29 mouse cellular contexts compared by ENCODE assay signal in genomic region chr19:41047437-41048186, GRCm38 (mm10). TPM values are rescaled to one million over a fixed set of nuclear protein-coding genes. Genes with fewer than 3 reads are reported as not detected.
DNase-seq lines count a peak whose midpoint lies in the region; ATAC-seq and TF ChIP-seq lines count a peak whose summit lies in the region.
"Had no signal": no experiment of that assay in that cellular context is flagged by ENCODE, and none has a peak within 500 bp of the region (broad histone marks: within the 10 kb centered on the region; RNA-seq: fewer than 3 reads in every experiment).

No protein-coding gene starts in this region.

- no peaks in the 10 kb centered on the region for H3K4me1 ChIP-seq in forebrain, postnatal 0 days (ENCODE audit: insufficient read depth)
- H3K4me1 ChIP-seq in forebrain, embryonic 10.5 days, result no peaks in the 10 kb centered on the region
- H3K4me1 ChIP-seq in thymus, adult 2 months (replicated peaks; ENCODE audit: control insufficient read depth, insufficient read depth, low read length), result 0 out of 2 replicates have a peak, but pooled peaks cover 2% of the 10 kb centered on the region
- H3K4me1 ChIP-seq: embryonic facial prominence, embryonic 12.5 days; hindbrain, embryonic 15.5 days; limb, embryonic 12.5 days had no signal

- peak overlapping the region; percentile 40; the same call in 1 of the 2 replicates for H3K27ac ChIP-seq in forebrain, postnatal 0 days (ENCODE audit: low read depth, low read length)
- H3K27ac ChIP-seq in forebrain, embryonic 10.5 days, result no peak overlapping the region
- no peak overlapping the region for H3K27ac ChIP-seq in thymus, adult 2 months (ENCODE audit: control insufficient read depth, insufficient read depth, low read length)
- H3K27ac ChIP-seq: embryonic facial prominence, embryonic 12.5 days; heart, embryonic 13.5 days; hindbrain, embryonic 15.5 days; kidney, embryonic 15.5 days; left cerebral cortex, adult 2 months; limb, embryonic 12.5 days; liver, embryonic 13.5 days; lung, embryonic 15.5 days had no signal

- ATAC-seq in forebrain, postnatal 0 days, result peak; percentile 67
- ATAC-seq in Patski, result peak; percentile 9
- ATAC-seq: intestine, postnatal 0 days had no signal

- WGBS in forebrain, postnatal 0 days, result 70% methylated on average over 9 of the region's 9 CpGs
- WGBS in forebrain, embryonic 10.5 days, result 84% methylated on average over 9 of the region's 9 CpGs
- WGBS in thymus, adult 2 months, result over 99% methylated on average over 9 of the region's 9 CpGs

- H3K36me3 ChIP-seq in forebrain, postnatal 0 days (ENCODE audit: insufficient read depth), result no peaks in the 10 kb centered on the region
- H3K36me3 ChIP-seq in forebrain, embryonic 10.5 days (replicated peaks), result no peaks in the 10 kb centered on the region
- peaks cover 93% of the 10 kb centered on the region for H3K36me3 ChIP-seq in thymus, adult 2 months (ENCODE audit: control insufficient read depth, insufficient read depth, low read length)
- H3K36me3 ChIP-seq: embryonic facial prominence, embryonic 12.5 days; heart, embryonic 13.5 days; hindbrain, embryonic 15.5 days; kidney, embryonic 15.5 days; limb, embryonic 12.5 days; liver, embryonic 13.5 days; lung, embryonic 15.5 days had no signal

- in situ Hi-C loops in Patski (cut with MboI; ENCODE audit: low pct_unique_long_range_greater_than_20kb), result no loop called here

- peak overlapping the region; percentile 13; the same call in 1 of the 2 replicates for H3K4me2 ChIP-seq in forebrain, postnatal 0 days (ENCODE audit: low read depth)
- H3K4me2 ChIP-seq: embryonic facial prominence, embryonic 12.5 days; heart, embryonic 13.5 days; hindbrain, embryonic 15.5 days; kidney, embryonic 15.5 days; limb, embryonic 12.5 days; liver, embryonic 13.5 days; lung, embryonic 15.5 days had no signal

- POLR2A ChIA-PET in Patski (lab: Charles Lee), result interaction anchor here (0.7 kb wide), 4 partner anchors 13 to 347 kb away, joined by 3 to 4 read pairs (median 3); no protein-coding TSS in a partner anchor

- no peak overlapping the region for H3K9ac ChIP-seq in forebrain, postnatal 0 days
- H3K9ac ChIP-seq: embryonic facial prominence, embryonic 12.5 days; heart, embryonic 13.5 days; hindbrain, embryonic 15.5 days; kidney, embryonic 15.5 days; limb, embryonic 12.5 days; liver, embryonic 13.5 days; lung, embryonic 15.5 days had no signal

- no peak overlapping the region for H3K4me3 ChIP-seq in forebrain, postnatal 0 days (ENCODE audit: low read depth, low read length)
- H3K4me3 ChIP-seq in forebrain, embryonic 10.5 days, result no peak overlapping the region
- H3K4me3 ChIP-seq in thymus, adult 2 months (ENCODE audit: control insufficient read depth, insufficient read depth, low read length), result no peak overlapping the region
- H3K4me3 ChIP-seq: embryonic facial prominence, embryonic 12.5 days; erythroblast, embryonic 14.5 days; heart, embryonic 13.5 days; hindbrain, embryonic 15.5 days; kidney, embryonic 15.5 days; left cerebral cortex, adult 2 months; limb, embryonic 12.5 days; liver, embryonic 13.5 days; lung, embryonic 15.5 days; myocyte had no signal

- TF ChIP-seq POLR2A in thymus, adult 2 months (IDR thresholded peaks at IDR 0.05; ENCODE audit: control insufficient read depth, extremely low read depth, insufficient read depth, low read length, poor library complexity), result no peak

- no peak for TF ChIP-seq CTCF in forebrain, postnatal 0 days (IDR thresholded peaks at IDR 0.05; ENCODE audit: low read depth)
- no peak for TF ChIP-seq CTCF in Patski (IDR thresholded peaks at IDR 0.05)
- no peak for TF ChIP-seq CTCF in thymus, adult 2 months (IDR thresholded peaks at IDR 0.05; ENCODE audit: borderline replicate concordance, control insufficient read depth, extremely low read depth, insufficient read depth, low read length, poor library complexity)

- intact Hi-C loops in left cerebral cortex, postnatal 36 days (cut with DNase I), result no loop called here

- DNase-seq in forebrain, postnatal 0 days, result peak; percentile 73
- DNase-seq in forebrain, embryonic 10.5 days (ENCODE audit: extremely low spot score, low spot score), result no peak
- DNase-seq in left cerebral cortex, postnatal 36 days (ENCODE audit: low spot score in 2 of 2), result peak; percentile 15 to 18
- DNase-seq in left cerebral cortex, adult 11 months (ENCODE audit: low spot score), result no peak
- peak; percentile 25 for DNase-seq in ES-CJ7 (ENCODE audit: low read depth, low spot score)
- DNase-seq in Patski (ENCODE audit: low read depth, low spot score), result no peak
- DNase-seq in thymus, adult 2 months, result no peak
- DNase-seq: adrenal gland, postnatal 25 days; cerebellum, adult 8-10 months; gastrocnemius, postnatal 14 days; heart, adult 18-20 months; kidney, postnatal 4 days; liver, embryonic 13.5 days; lung, postnatal 4 days; thymus, postnatal 36 days had no signal

- H3K27me3 ChIP-seq in forebrain, postnatal 0 days (ENCODE audit: insufficient read depth, low read length), result no peaks in the 10 kb centered on the region
- no peaks in the 10 kb centered on the region for H3K27me3 ChIP-seq in forebrain, embryonic 10.5 days (ENCODE audit: poor library complexity, severe bottlenecking)
- no peaks in the 10 kb centered on the region for H3K27me3 ChIP-seq in Patski
- H3K27me3 ChIP-seq in thymus, adult 2 months (ENCODE audit: control insufficient read depth, insufficient read depth, low read length), result no peaks in the 10 kb centered on the region
- H3K27me3 ChIP-seq: embryonic facial prominence, embryonic 12.5 days; heart, embryonic 13.5 days; hindbrain, embryonic 15.5 days; kidney, embryonic 15.5 days; liver, embryonic 13.5 days; lung, embryonic 15.5 days had no signal

- H3K9me3 ChIP-seq in forebrain, postnatal 0 days (ENCODE audit: low read length), result no peaks in the 10 kb centered on the region
- no peaks in the 10 kb centered on the region for H3K9me3 ChIP-seq in forebrain, embryonic 10.5 days
- H3K9me3 ChIP-seq: embryonic facial prominence, embryonic 12.5 days; heart, embryonic 13.5 days; hindbrain, embryonic 15.5 days; kidney, embryonic 15.5 days; limb, embryonic 12.5 days; liver, embryonic 13.5 days; lung, embryonic 15.5 days had no signal

- CTCF ChIA-PET in Patski (lab: Charles Lee), result interaction anchor here (1.1 to 2.0 kb wide), 2 partner anchors 11 to 14 kb away, joined by 3 to 8 read pairs; no protein-coding TSS in a partner anchor

RNA-seq across cellular contexts. Expression of gene Dntt, which starts 18.5 kb away (rescaled TPM):
- 0.10 and 0.23 TPM in 2 replicates for total RNA-seq in forebrain, postnatal 0 days (2014; rRNA removed)
- polyA plus RNA-seq in forebrain, postnatal 0 days (2015; fragmentation: Nextera tagmentation; extraction: Ambion mirVana), result 0.14 and 0.23 TPM in 2 replicates
- not detected in 2 replicates for polyA plus RNA-seq in forebrain, embryonic 10.5 days (2016; fragmentation: Nextera tagmentation; extraction: Ambion mirVana)
- total RNA-seq in left cerebral cortex, postnatal 36 days (2021), result not detected
- 0.03 TPM for polyA plus RNA-seq in Patski (2021)
- 401 and 406 TPM in 2 replicates for polyA plus RNA-seq in thymus, adult 2 months (2012; rRNA removed)
- total RNA-seq: adrenal gland, postnatal 25 days; gastrocnemius, postnatal 14 days; heart, adult 18-20 months; heart, postnatal 25 days; left cerebral cortex, adult 2 months had no signal
- polyA plus RNA-seq: C2C12; embryonic facial prominence, embryonic 12.5 days; erythroblast, embryonic 14.5 days; heart, embryonic 13.5 days; hindbrain, embryonic 15.5 days; intestine, postnatal 0 days; limb, embryonic 12.5 days; small intestine, adult 2 months had no signal

RNA-seq across cellular contexts. Expression of gene Opalin, which starts 29.3 kb away (rescaled TPM):
- total RNA-seq in forebrain, postnatal 0 days (2014; rRNA removed), result not detected in 2 replicates
- polyA plus RNA-seq in forebrain, postnatal 0 days (2015; fragmentation: Nextera tagmentation; extraction: Ambion mirVana), result not detected in 2 replicates
- not detected in 2 replicates for polyA plus RNA-seq in forebrain, embryonic 10.5 days (2016; fragmentation: Nextera tagmentation; extraction: Ambion mirVana)
- total RNA-seq in left cerebral cortex, postnatal 36 days (2021), result 10 to 100 TPM in 1 of 2 experiments, 1 to 10 TPM in 1; 7.7 to 18.0 TPM
- not detected for polyA plus RNA-seq in Patski (2021)
- polyA plus RNA-seq in thymus, adult 2 months (2012; rRNA removed), result 0.13 TPM in 1 of 2 replicates, not detected in the other
- total RNA-seq: adrenal gland, postnatal 25 days; gastrocnemius, postnatal 14 days; heart, adult 18-20 months; heart, postnatal 25 days had no signal
- polyA plus RNA-seq: C2C12; embryonic facial prominence, embryonic 12.5 days; erythroblast, embryonic 14.5 days; hindbrain, embryonic 15.5 days; intestine, postnatal 0 days; kidney, embryonic 15.5 days; limb, embryonic 12.5 days; liver, embryonic 13.5 days; lung, embryonic 15.5 days; myocyte; small intestine, adult 2 months; testis, adult 2 months had no signal

RNA-seq across cellular contexts. Expression of gene Blnk, which starts 53.3 kb away (rescaled TPM):
- total RNA-seq in forebrain, postnatal 0 days (2014; rRNA removed), result 0.08 and 1.1 TPM in 2 replicates
- polyA plus RNA-seq in forebrain, postnatal 0 days (2015; fragmentation: Nextera tagmentation; extraction: Ambion mirVana), result 1.2 and 1.8 TPM in 2 replicates
- 0.16 and 0.35 TPM in 2 replicates for polyA plus RNA-seq in forebrain, embryonic 10.5 days (2016; fragmentation: Nextera tagmentation; extraction: Ambion mirVana)
- total RNA-seq in left cerebral cortex, postnatal 36 days (2021), result 10 to 100 TPM; 10.8 to 12.6 TPM
- polyA plus RNA-seq in Patski (2021), result 78.4 TPM
- polyA plus RNA-seq in thymus, adult 2 months (2012; rRNA removed), result 8.5 and 10.9 TPM in 2 replicates
- polyA plus RNA-seq: erythroblast, embryonic 14.5 days had no signal

Comparison
In these comparisons a context has a peak if more than half of its experiments do, and no peak if none do; other contexts are left out.
1. DNase-seq: peak in forebrain, postnatal 0 days (single experiment), left cerebral cortex, postnatal 36 days (2 of 2) and ES-CJ7 (single experiment); none in forebrain, embryonic 10.5 days (single experiment), left cerebral cortex, adult 11 months (single experiment), Patski (single experiment) and thymus, adult 2 months (single experiment).
2. RNA of gene Dntt, which starts 18.5 kb away (polyA plus RNA-seq): 401 to 406 TPM in thymus, adult 2 months; 0.14 to 0.23 TPM in forebrain, postnatal 0 days, not detected in forebrain, embryonic 10.5 days and 0.03 TPM in Patski (single experiment); every median in the first group is over 100 times any median in the second.